Mouse (Mus musculus) megakaryocyte, embryonic 14.5 days (primary cell): ENCODE measurements around the gene Olfr750. TPM values are rescaled to one million over a fixed set of nuclear protein-coding genes. Genes with fewer than 3 reads are reported as not detected.
A peak's percentile ranks its signal among the peaks of the same experiment; 100 is the strongest.

Source experiments
- H3K27me3 ChIP-seq: replicated peaks from 2 replicates; pipeline ENCODE3; 2012; ENCODE audit warnings: inconsistent platforms
- H3K36me3 ChIP-seq: replicated peaks from 2 replicates; pipeline ENCODE3; 2012; ENCODE audit warnings: low read length, inconsistent platforms, mixed read lengths
- H3K4me1 ChIP-seq: 2 replicates; pipeline ENCODE4 v1.6.1; 2012; ENCODE audit warnings: inconsistent platforms
- H3K4me3 ChIP-seq: replicated peaks from 2 replicates; pipeline ENCODE3; 2012; ENCODE audit warnings: moderate library complexity, mild to moderate bottlenecking, inconsistent platforms
- H3K9me3 ChIP-seq: 2 replicates; pipeline ENCODE4 v1.6.1; 2012; ENCODE audit warnings: inconsistent platforms
- FLI1 ChIP-seq: IDR thresholded peaks from 2 replicates; pipeline ENCODE4 v1.6.1; 2012; ENCODE audit warnings: low read length, inconsistent platforms, mixed read lengths
- GATA1 ChIP-seq: IDR thresholded peaks from 3 replicates; pipeline ENCODE4 v1.6.1; 2012; ENCODE audit warnings: mixed read lengths, low read length, inconsistent platforms, borderline replicate concordance
- polyA plus RNA-seq: library from polyadenylated mRNA; stranded (reverse); fragments of >175 nt; gene quantifications from 2 replicates; pipeline ENCODE4 v1.2.3, GENCODE M21; 2012; ENCODE audit warnings: low replicate concordance; ENCODE audit not compliant: insufficient read depth

Gene Olfr750
- polyA plus RNA-seq, 1 experiment: not detected

GRCm38 (mm10) chr14:51095736-51096524 is 21.7 kb upstream of the Olfr750 start:
- Histone ChIP-seq H3K4me1 (peaks cover 34% of the 10 kb centered on the region), H3K9me3 (no peaks in the 10 kb centered on the region), H3K4me3 (peak overlapping the region; percentile 64), H3K27me3 (no peaks in the 10 kb centered on the region), H3K36me3 (no peaks in the 10 kb centered on the region)
- TF ChIP-seq FLI1: no peak
- no peak for TF ChIP-seq GATA1

DNA sequence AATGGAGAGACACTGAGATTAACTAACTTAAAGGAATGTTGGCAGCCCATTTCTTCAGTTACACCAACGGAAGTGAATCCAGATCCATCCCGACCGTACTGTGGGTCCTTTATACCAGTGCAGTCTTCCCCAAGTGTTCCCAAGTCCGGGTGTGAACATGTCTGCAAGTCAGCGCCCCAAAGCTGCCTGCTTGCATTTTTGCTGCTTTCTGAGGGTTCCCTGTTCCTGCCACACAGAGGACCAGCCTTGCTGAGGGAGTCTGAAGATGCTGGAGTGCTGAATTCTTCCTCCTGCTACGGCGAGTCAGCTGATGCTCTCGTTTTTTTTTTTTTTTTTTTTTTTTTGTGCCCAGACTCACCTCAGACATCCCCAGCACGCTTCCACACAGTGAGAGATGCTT is 20.7 kb upstream of the Olfr750 start:
- H3K4me1 ChIP-seq: peaks cover 40% of the 10 kb centered on the region
- H3K36me3 ChIP-seq: no peaks in the 10 kb centered on the region
- no peaks in the 10 kb centered on the region for H3K9me3 ChIP-seq
- no peaks in the 10 kb centered on the region for H3K27me3 ChIP-seq
- no peak overlapping the region for H3K4me3 ChIP-seq
- TF ChIP-seq FLI1: no peak
- no peak for TF ChIP-seq GATA1

GRCm38 (mm10) chr14:51094096-51094875 is 20.1 kb upstream of the Olfr750 start:
- H3K36me3 ChIP-seq: no peaks in the 10 kb centered on the region
- TF ChIP-seq FLI1 (no peak), GATA1 (no peak)
- H3K4me1 ChIP-seq: peaks cover 40% of the 10 kb centered on the region
- no peaks in the 10 kb centered on the region for H3K9me3 ChIP-seq
- no peak overlapping the region for H3K4me3 ChIP-seq
- no peaks in the 10 kb centered on the region for H3K27me3 ChIP-seq

GRCm38 (mm10) chr14:51093496-51093895 is 19.3 kb upstream of the Olfr750 start:
- Histone ChIP-seq H3K36me3 (no peaks in the 10 kb centered on the region), H3K9me3 (no peaks in the 10 kb centered on the region), H3K27me3 (no peaks in the 10 kb centered on the region), H3K4me3 (no peak overlapping the region), H3K4me1 (peaks cover 44% of the 10 kb centered on the region)
- TF ChIP-seq FLI1 (no peak), GATA1 (no peak)

- no peaks in the 10 kb centered on the region for H3K27me3 ChIP-seq
- H3K4me3 ChIP-seq: no peak overlapping the region
- TF ChIP-seq FLI1 (no peak), GATA1 (no peak)
- H3K36me3 ChIP-seq: no peaks in the 10 kb centered on the region
- no peaks in the 10 kb centered on the region for H3K9me3 ChIP-seq
- H3K4me1 ChIP-seq: peaks cover 48% of the 10 kb centered on the region
Observed at GRCm38 (mm10) chr14:51092073-51092620, 17.9 kb upstream of the Olfr750 start.

- H3K4me3 ChIP-seq: peak within 1 kb of the TSS; percentile 96
- TF ChIP-seq FLI1 (no peak), GATA1 (no peak)
- peaks cover 46% of the 10 kb centered on the region for H3K4me1 ChIP-seq
- no peaks in the 10 kb centered on the region for H3K9me3 ChIP-seq
- no peaks in the 10 kb centered on the region for H3K27me3 ChIP-seq
- H3K36me3 ChIP-seq: no peaks in the 10 kb centered on the region
Observed at GRCm38 (mm10) chr14:51090921-51091900, 17.0 kb upstream of the Olfr750 start, which contains the start of the genes Rnase4 and Ang. Gene Rnase4, plus strand, starts transcription at chr14:51091077. Gene Ang, plus strand, starts transcription at chr14:51091150.

- TF ChIP-seq GATA1 (no peak), FLI1 (no peak)
- Histone ChIP-seq H3K36me3 (no peaks in the 10 kb centered on the region), H3K9me3 (no peaks in the 10 kb centered on the region), H3K4me3 (peak overlapping the region; percentile 96), H3K27me3 (no peaks in the 10 kb centered on the region), H3K4me1 (peaks cover 42% of the 10 kb centered on the region)
Observed at GRCm38 (mm10) chr14:51090077-51090781, 16.0 kb upstream of the Olfr750 start.

DNA sequence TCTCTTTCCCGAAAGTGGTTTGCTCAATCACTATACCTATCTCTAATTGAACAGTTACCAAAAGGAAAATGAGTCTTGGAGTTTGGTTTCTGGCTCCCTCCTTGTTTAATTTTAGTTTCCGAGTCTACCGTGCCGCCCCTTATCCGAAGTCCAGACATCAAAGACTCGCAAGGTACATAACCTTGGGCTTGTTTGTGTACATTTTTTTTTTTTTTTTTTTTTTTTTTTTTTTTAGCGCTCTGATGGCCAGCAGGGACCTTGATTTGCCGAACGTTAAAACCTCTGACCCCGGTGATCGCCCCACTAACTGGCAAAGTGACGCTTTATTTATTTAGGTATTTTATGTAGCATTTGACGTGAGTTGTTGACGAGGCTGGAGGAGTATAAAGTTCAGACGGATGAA is 15.4 kb upstream of the Olfr750 start:
- H3K4me1 ChIP-seq: peaks cover 42% of the 10 kb centered on the region
- peaks cover 4% of the 10 kb centered on the region for H3K27me3 ChIP-seq
- TF ChIP-seq GATA1 (no peak), FLI1 (no peak)
- H3K4me3 ChIP-seq: peak overlapping the region; percentile 96
- no peaks in the 10 kb centered on the region for H3K36me3 ChIP-seq
- no peaks in the 10 kb centered on the region for H3K9me3 ChIP-seq
